Mouse (Mus musculus) C2C12 (cell line): ENCODE measurements around the gene Abr. TPM values are rescaled to one million over a fixed set of nuclear protein-coding genes. Genes with fewer than 3 reads are reported as not detected.

Source experiments
- H3K27me3 ChIP-seq: one replicate; pipeline ENCODE4 v1.6.1; 2011; ENCODE audit not compliant: control insufficient read depth, insufficient read depth, insufficient read length
- H3K36me3 ChIP-seq: one replicate; pipeline ENCODE4 v1.6.1; 2011; ENCODE audit not compliant: control insufficient read depth, insufficient read depth
- H3K4me3 ChIP-seq: one replicate; pipeline ENCODE4 v1.5.1; 2011; ENCODE audit warnings: mild to moderate bottlenecking, control low read depth; ENCODE audit not compliant: poor library complexity, insufficient read depth, severe bottlenecking
- H3K79me2 ChIP-seq: one replicate; pipeline ENCODE4 v1.6.1; 2011; ENCODE audit not compliant: control insufficient read depth, insufficient read depth
- H3K79me3 ChIP-seq: one replicate; pipeline ENCODE4 v1.6.1; 2011; ENCODE audit warnings: low read depth, control low read depth
- H3ac ChIP-seq: one replicate; pipeline ENCODE3; 2011; ENCODE audit warnings: low read depth; ENCODE audit not compliant: control insufficient read depth, insufficient read length
- CEBPB ChIP-seq: IDR thresholded peaks from one replicate; pipeline ENCODE4 v1.6.1; 2011; ENCODE audit warnings: low read depth, mild to moderate bottlenecking, control low read depth, moderate library complexity
- CTCF ChIP-seq: IDR thresholded peaks from one replicate; pipeline ENCODE4 v1.5.1; 2011; ENCODE audit not compliant: control insufficient read depth, insufficient read depth, insufficient read length
- FOSL1 ChIP-seq: IDR thresholded peaks from one replicate; pipeline ENCODE4 v1.8.0; 2011; ENCODE audit warnings: mild to moderate bottlenecking, low read length; ENCODE audit not compliant: poor library complexity, insufficient read depth, severe bottlenecking
- MAX ChIP-seq: IDR thresholded peaks from one replicate; pipeline ENCODE4 v1.6.1; 2011; ENCODE audit warnings: mild to moderate bottlenecking, control low read depth
- MYOD1 ChIP-seq: IDR thresholded peaks from one replicate; pipeline ENCODE4 v1.6.1; 2011; ENCODE audit warnings: low read depth; ENCODE audit not compliant: control insufficient read depth, insufficient read length
- MYOG ChIP-seq: IDR thresholded peaks from one replicate; pipeline ENCODE4 v1.6.1; 2011; ENCODE audit not compliant: control insufficient read depth, insufficient read length; ENCODE audit errors: extremely low read depth
- USF1 ChIP-seq: IDR thresholded peaks from one replicate; pipeline ENCODE4 v1.6.1; 2011; ENCODE audit warnings: low read depth, mild to moderate bottlenecking, control low read depth, moderate library complexity
- polyA plus RNA-seq: library from polyadenylated mRNA; unstranded; fragments of >200 nt; fragmentation: generic; extraction: Trizol; gene quantifications from one replicate; pipeline ENCODE4 v1.2.1, GENCODE M21; 2012; ENCODE audit warnings: missing spikeins

Abr gene
- polyA plus RNA-seq, 1 experiment, result 72.8 TPM

DNA sequence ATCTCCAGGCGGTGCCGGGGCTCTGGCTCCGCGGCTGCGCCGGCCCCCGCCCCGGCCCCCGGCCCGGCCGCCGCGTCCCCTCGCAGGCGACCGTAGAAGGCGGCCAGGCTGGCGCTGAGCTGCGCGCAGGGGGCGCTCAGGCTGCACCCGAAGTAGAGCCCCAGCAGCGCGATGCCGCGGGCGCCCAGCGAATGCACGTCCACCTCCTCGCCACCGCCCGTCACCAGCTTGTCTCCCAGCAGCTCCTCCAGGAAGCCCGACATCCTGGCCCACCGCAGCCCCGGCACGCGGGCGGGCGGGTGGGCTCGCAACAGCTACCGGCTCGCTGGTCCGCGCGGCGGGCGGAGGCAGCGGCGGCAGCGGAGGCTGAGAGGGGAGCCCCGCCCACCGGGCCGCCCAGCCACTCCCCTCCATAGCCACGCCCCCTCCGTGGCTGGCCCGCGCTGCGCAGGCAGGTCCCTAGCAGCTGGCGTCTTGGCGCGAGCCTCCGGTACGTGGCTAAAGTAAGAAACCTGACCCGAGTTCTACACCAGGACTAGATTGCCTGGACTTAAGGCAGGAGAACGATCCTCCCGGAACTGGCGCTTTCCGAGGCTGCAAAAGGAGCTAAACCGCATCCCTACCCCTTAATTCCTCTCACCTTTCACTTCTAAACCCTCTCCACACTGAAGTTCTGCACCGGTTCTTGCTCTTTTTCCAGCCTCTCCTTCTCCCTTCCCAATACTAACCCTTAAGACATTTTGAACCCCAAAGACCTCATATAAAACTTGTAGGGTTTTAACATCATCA lies 223.1 kb downstream of the Abr start, which contains the start of gene Nxn:
TSS of gene Nxn (minus strand) at position 343 of the 789 bp plus-strand sequence.
- peak within 1 kb of the TSS; percentile 83 for H3K4me3 ChIP-seq
- TF ChIP-seq CEBPB (no peak), CTCF (peak; percentile 76), FOSL1 (no peak), USF1 (no peak), MYOG (no peak), MYOD1 (peak; percentile 64), MAX (no peak)
- H3K27me3 ChIP-seq, result no peaks in the 10 kb centered on the region
- H3ac ChIP-seq, result peak within 1 kb of the TSS; percentile 91
- peaks cover 42% of the 10 kb centered on the region for H3K79me3 ChIP-seq
- H3K36me3 ChIP-seq, result no peaks in the 10 kb centered on the region
- peaks cover 48% of the 10 kb centered on the region for H3K79me2 ChIP-seq

- peak overlapping the region; percentile 83 for H3K4me3 ChIP-seq
- no peak for TF ChIP-seq USF1
- TF ChIP-seq CTCF, result no peak
- TF ChIP-seq MYOG, result no peak
- TF ChIP-seq FOSL1, result no peak
- no peak for TF ChIP-seq CEBPB
- no peak for TF ChIP-seq MYOD1
- no peak for TF ChIP-seq MAX
- H3K79me3 ChIP-seq, result peaks cover 44% of the 10 kb centered on the region
- no peaks in the 10 kb centered on the region for H3K36me3 ChIP-seq
- no peaks in the 10 kb centered on the region for H3K27me3 ChIP-seq
- H3K79me2 ChIP-seq, result peaks cover 54% of the 10 kb centered on the region
- H3ac ChIP-seq, result peak overlapping the region; percentile 91
These were observed 223.8 kb downstream of the Abr start for GRCm38 (mm10) chr11:76398312-76398797.

- TF ChIP-seq USF1 (peak; percentile 46), MYOD1 (no peak), MAX (peak; percentile 7), FOSL1 (no peak), CEBPB (peak; percentile 21)
- peak overlapping the region; percentile 83 for H3K4me3 ChIP-seq
- peaks cover 60% of the 10 kb centered on the region for H3K79me2 ChIP-seq
These were observed 224.3 kb downstream of the Abr start for GRCm38 (mm10) chr11:76397650-76398311.

DNA sequence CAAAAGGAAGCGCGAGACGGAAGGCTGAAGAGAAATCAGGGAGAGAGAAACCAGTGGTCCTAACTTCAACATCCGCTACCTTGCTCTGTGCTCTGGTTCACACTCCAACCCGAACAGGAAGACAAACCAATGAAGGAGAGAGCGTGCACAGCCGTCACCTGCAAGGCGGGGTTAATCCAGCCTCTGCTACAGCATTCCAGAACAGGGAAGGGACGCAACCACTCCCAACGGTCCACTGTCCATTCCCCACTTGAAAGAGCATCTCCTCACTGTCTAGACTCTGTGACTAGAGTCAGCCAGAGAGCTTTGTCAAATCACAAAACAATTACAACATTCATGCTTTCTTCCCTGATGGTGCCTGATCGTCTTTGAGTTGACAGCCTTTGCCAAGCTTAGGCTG lies 229.1 kb downstream of the Abr start:
- Histone ChIP-seq H3K79me2 (peaks cover 100% of the 10 kb centered on the region), H3K36me3 (peaks cover 12% of the 10 kb centered on the region), H3K4me3 (no peak overlapping the region), H3K27me3 (no peaks in the 10 kb centered on the region), H3K79me3 (peaks cover 77% of the 10 kb centered on the region), H3ac (no peak overlapping the region)
- TF ChIP-seq USF1 (no peak), CEBPB (no peak), CTCF (no peak), FOSL1 (no peak), MAX (no peak), MYOG (no peak), MYOD1 (no peak)

More at GRCm38 (mm10) chr11:76397650-76398311, 224.3 kb downstream of the Abr start:
- no peaks in the 10 kb centered on the region for H3K27me3 ChIP-seq
- H3K79me3 ChIP-seq, result peaks cover 50% of the 10 kb centered on the region
- peak overlapping the region; percentile 91 for H3ac ChIP-seq
- no peaks in the 10 kb centered on the region for H3K36me3 ChIP-seq

- Histone ChIP-seq H3K79me2 (peaks cover 100% of the 10 kb centered on the region), H3K36me3 (peaks cover 12% of the 10 kb centered on the region), H3ac (no peak overlapping the region), H3K4me3 (no peak overlapping the region), H3K79me3 (peaks cover 77% of the 10 kb centered on the region), H3K27me3 (no peaks in the 10 kb centered on the region)
- TF ChIP-seq CEBPB, result no peak
- no peak for TF ChIP-seq MYOG
- no peak for TF ChIP-seq USF1
- TF ChIP-seq MYOD1, result no peak
- no peak for TF ChIP-seq MAX
- no peak for TF ChIP-seq CTCF
- TF ChIP-seq FOSL1, result no peak
These were observed 229.6 kb downstream of the Abr start for GRCm38 (mm10) chr11:76392532-76392931.

- H3K79me3 ChIP-seq, result peaks cover 66% of the 10 kb centered on the region
- no peak overlapping the region for H3ac ChIP-seq
- no peak overlapping the region for H3K4me3 ChIP-seq
- peaks cover 99% of the 10 kb centered on the region for H3K79me2 ChIP-seq
- H3K27me3 ChIP-seq, result no peaks in the 10 kb centered on the region
- peaks cover 12% of the 10 kb centered on the region for H3K36me3 ChIP-seq
- TF ChIP-seq MYOG (no peak), USF1 (no peak), MAX (no peak)
These were observed 233.4 kb downstream of the Abr start for GRCm38 (mm10) chr11:76388711-76389110.
